Mouse (Mus musculus) lung, postnatal 0 days (tissue): Measurements from ENCODE around the gene Hlcs.

ENCODE experiments used
- CTCF ChIP-seq: IDR thresholded peaks from 2 replicates; pipeline ENCODE4 v1.5.1; 2016; ENCODE audit warnings: antibody characterized with exemption, mild to moderate bottlenecking
- EP300 ChIP-seq: IDR thresholded peaks from 2 replicates; pipeline ENCODE4 v1.6.1; 2016; ENCODE audit warnings: antibody characterized with exemption, mild to moderate bottlenecking, control low read depth

DNA sequence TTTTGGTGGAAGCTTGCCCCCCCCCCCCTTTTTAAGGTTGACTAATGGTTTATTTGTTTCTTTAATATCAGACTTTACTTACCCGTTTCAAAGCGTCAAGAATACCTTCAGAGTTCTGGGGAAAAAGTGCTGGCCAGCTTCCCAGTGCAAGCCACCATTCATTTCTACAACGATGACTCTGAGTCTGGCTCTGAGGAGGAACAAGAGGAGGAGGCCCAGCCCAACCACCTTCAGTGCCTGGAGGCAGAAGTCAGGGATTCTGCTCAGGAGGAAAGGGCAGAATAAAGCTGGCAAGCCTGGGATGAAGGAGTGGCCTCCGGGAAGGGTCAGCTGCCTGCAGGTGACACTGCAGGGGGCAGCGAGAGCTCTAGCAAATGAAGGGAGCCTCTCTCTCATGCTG, 22.3 kb upstream of the Hlcs start:
- TF ChIP-seq CTCF, result no peak
- TF ChIP-seq EP300, result no peak
